Mouse (Mus musculus): ENCODE measurements at regions not wholly inside any gene's neighbourhood (a gene's known extent, or its start where the extent isn't known, plus 50 kb on each side); places are given as distances from the start of the nearest gene placed in this dataset.

GRCm38 (mm10) chr15:13455560-13456219 lies 282.2 kb upstream of the Cdh6 start:
- peak; percentile 51 for ATAC-seq (ENCODE audit: low FRiP score, low read depth)
- H3K4me3 ChIP-seq: no peak overlapping the region
- no peaks in the 10 kb centered on the region for H3K36me3 ChIP-seq
- no peaks in the 10 kb centered on the region for H3K9me3 ChIP-seq
- H3K4me2 ChIP-seq: no peak overlapping the region
- H3K4me1 ChIP-seq (replicated peaks): 0 out of 2 replicates have a peak, but pooled peaks cover 4% of the 10 kb centered on the region
- no peak overlapping the region for H3K9ac ChIP-seq
- H3K27ac ChIP-seq (replicated peaks): no peak overlapping the region
- WGBS: 47% methylated on average over 8 of the region's 8 CpGs
- no peaks in the 10 kb centered on the region for H3K27me3 ChIP-seq

DNA sequence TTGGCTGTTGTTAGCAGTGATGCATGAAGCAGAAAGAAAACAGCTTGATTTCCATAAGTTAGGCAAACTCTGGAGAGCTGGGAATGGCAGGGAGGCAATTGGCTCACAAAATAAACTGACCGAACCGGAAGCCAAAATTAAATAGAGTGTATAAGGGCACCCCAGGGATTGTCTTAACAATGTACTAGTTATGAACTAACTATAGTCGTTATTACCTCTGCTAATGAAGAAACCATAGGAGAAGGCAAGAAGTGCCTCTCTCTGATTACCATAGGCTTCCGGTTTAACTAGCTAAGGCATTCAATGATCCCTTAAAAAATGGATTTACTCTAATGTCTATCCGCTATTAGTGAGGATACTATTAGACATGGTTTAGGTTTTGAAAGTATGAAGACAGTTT lies 276.9 kb upstream of the Cdh6 start:
- Histone ChIP-seq H3K27me3 (no peaks in the 10 kb centered on the region), H3K9me3 (no peaks in the 10 kb centered on the region), H3K9ac (no peak overlapping the region), H3K4me3 (no peak overlapping the region), H3K4me1 (replicated peaks) (0 out of 2 replicates have a peak, but pooled peaks cover under 1% of the 10 kb centered on the region), H3K4me2 (no peak overlapping the region), H3K27ac (replicated peaks) (no peak overlapping the region), H3K36me3 (no peaks in the 10 kb centered on the region)
- WGBS: 67% methylated on average over 5 of the region's 5 CpGs
- no peak for ATAC-seq (ENCODE audit: low FRiP score, low read depth)

DNA sequence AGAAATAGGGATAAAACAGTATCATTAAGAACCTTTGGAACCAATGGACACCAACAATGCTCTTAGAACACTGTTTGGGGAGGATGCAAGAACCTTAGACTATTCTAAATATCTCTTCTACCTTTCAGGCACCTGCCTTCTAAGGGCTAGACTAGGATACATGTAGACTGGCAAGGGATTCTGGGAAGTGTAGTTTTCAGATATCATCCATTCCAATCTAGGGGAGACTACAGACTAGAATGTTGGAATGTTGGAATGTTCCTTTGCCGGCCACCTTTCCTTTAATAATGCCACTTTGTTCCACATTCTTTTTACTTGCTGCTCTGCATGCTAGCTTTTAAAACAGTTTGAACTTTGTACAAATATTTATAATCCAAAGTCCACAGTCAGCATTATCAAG lies 261.1 kb upstream of the Cdh6 start:
- H3K4me1 ChIP-seq (replicated peaks): no peaks in the 10 kb centered on the region
- H3K9ac ChIP-seq: no peak overlapping the region
- H3K4me2 ChIP-seq: no peak overlapping the region
- 84% methylated on average over 1 of the region's 1 CpGs for WGBS
- no peaks in the 10 kb centered on the region for H3K36me3 ChIP-seq
- no peaks in the 10 kb centered on the region for H3K9me3 ChIP-seq
- H3K4me3 ChIP-seq: no peak overlapping the region
- H3K27ac ChIP-seq (replicated peaks): no peak overlapping the region
- no peaks in the 10 kb centered on the region for H3K27me3 ChIP-seq
- no peak for ATAC-seq (ENCODE audit: low FRiP score, low read depth)

DNA sequence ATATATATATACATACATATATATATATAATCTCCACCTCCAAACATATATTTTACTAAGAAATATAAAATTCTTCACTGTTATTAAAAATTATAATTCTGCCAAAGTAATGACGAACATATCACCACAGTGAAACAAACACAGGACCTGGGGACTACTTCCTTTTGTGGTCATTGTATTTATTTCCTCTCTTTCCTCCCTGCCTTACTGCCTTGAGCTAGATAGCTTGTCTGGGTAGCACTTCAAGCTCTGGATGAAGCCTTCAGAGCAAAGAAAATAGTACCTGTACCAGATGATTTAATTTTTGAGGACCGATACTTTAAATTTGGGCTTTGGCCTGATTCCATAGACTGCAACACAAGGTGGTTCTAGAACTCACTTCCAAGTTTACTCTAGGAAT lies 259.5 kb upstream of the Cdh6 start:
- H3K36me3 ChIP-seq: no peaks in the 10 kb centered on the region
- no peaks in the 10 kb centered on the region for H3K9me3 ChIP-seq
- H3K27ac ChIP-seq (replicated peaks): no peak overlapping the region
- H3K4me1 ChIP-seq (replicated peaks): no peaks in the 10 kb centered on the region
- H3K9ac ChIP-seq: no peak overlapping the region
- 91% methylated on average over 2 of the region's 2 CpGs for WGBS
- no peak for ATAC-seq (ENCODE audit: low FRiP score, low read depth)
- no peak overlapping the region for H3K4me3 ChIP-seq
- no peaks in the 10 kb centered on the region for H3K27me3 ChIP-seq
- H3K4me2 ChIP-seq: no peak overlapping the region

- no peaks in the 10 kb centered on the region for H3K9me3 ChIP-seq
- H3K4me3 ChIP-seq: no peak overlapping the region
- H3K36me3 ChIP-seq: no peaks in the 10 kb centered on the region
- H3K4me1 ChIP-seq (replicated peaks): no peaks in the 10 kb centered on the region
- H3K4me2 ChIP-seq: no peak overlapping the region
- no peak for ATAC-seq (ENCODE audit: low FRiP score, low read depth)
- 56% methylated on average over 3 of the region's 3 CpGs for WGBS
- no peak overlapping the region for H3K27ac ChIP-seq (replicated peaks)
- no peaks in the 10 kb centered on the region for H3K27me3 ChIP-seq
- H3K9ac ChIP-seq: no peak overlapping the region
These were observed 246.1 kb upstream of the Cdh6 start for GRCm38 (mm10) chr15:13419616-13420015.

GRCm38 (mm10) chr15:13410065-13410688 lies 236.7 kb upstream of the Cdh6 start:
- Histone ChIP-seq H3K27me3 (no peaks in the 10 kb centered on the region), H3K9me3 (no peaks in the 10 kb centered on the region), H3K4me1 (replicated peaks) (no peaks in the 10 kb centered on the region), H3K9ac (no peak overlapping the region), H3K36me3 (no peaks in the 10 kb centered on the region), H3K4me2 (peak overlapping the region; percentile 5; the same call in 1 of the 2 replicates), H3K27ac (replicated peaks) (no peak overlapping the region), H3K4me3 (no peak overlapping the region)
- 39% methylated on average over 11 of the region's 11 CpGs for WGBS
- ATAC-seq (ENCODE audit: low FRiP score, low read depth): no peak

GRCm38 (mm10) chr15:13393155-13393554 lies 219.7 kb upstream of the Cdh6 start:
- Histone ChIP-seq H3K4me1 (replicated peaks) (no peaks in the 10 kb centered on the region), H3K4me2 (no peak overlapping the region), H3K27ac (replicated peaks) (0 out of 2 replicates have a peak overlapping the region, but pooled peaks have one; percentile 11), H3K36me3 (no peaks in the 10 kb centered on the region), H3K9ac (no peak overlapping the region), H3K9me3 (no peaks in the 10 kb centered on the region), H3K4me3 (no peak overlapping the region), H3K27me3 (no peaks in the 10 kb centered on the region)
- ATAC-seq (ENCODE audit: low FRiP score, low read depth): peak; percentile 82
- WGBS: 7% methylated on average over 6 of the region's 6 CpGs

- no peaks in the 10 kb centered on the region for H3K27me3 ChIP-seq
- 81% methylated on average over 4 of the region's 4 CpGs for WGBS
- H3K27ac ChIP-seq (replicated peaks): no peak overlapping the region
- H3K9ac ChIP-seq: no peak overlapping the region
- H3K4me1 ChIP-seq (replicated peaks): no peaks in the 10 kb centered on the region
- no peak overlapping the region for H3K4me2 ChIP-seq
- H3K9me3 ChIP-seq: no peaks in the 10 kb centered on the region
- H3K36me3 ChIP-seq: no peaks in the 10 kb centered on the region
- no peak for ATAC-seq (ENCODE audit: low FRiP score, low read depth)
- H3K4me3 ChIP-seq: no peak overlapping the region
These were observed 217.9 kb upstream of the Cdh6 start for GRCm38 (mm10) chr15:13391331-13391730.

GRCm38 (mm10) chr15:13384815-13385214 lies 211.3 kb upstream of the Cdh6 start:
- H3K9me3 ChIP-seq: no peaks in the 10 kb centered on the region
- no peaks in the 10 kb centered on the region for H3K27me3 ChIP-seq
- H3K4me3 ChIP-seq: no peak overlapping the region
- 26% methylated on average over 6 of the region's 6 CpGs for WGBS
- H3K4me1 ChIP-seq (replicated peaks): no peaks in the 10 kb centered on the region
- H3K36me3 ChIP-seq: no peaks in the 10 kb centered on the region
- no peak overlapping the region for H3K9ac ChIP-seq
- H3K27ac ChIP-seq (replicated peaks): no peak overlapping the region
- no peak overlapping the region for H3K4me2 ChIP-seq
- no peak for ATAC-seq (ENCODE audit: low FRiP score, low read depth)

GRCm38 (mm10) chr15:13375590-13375989 lies 202.1 kb upstream of the Cdh6 start:
- ATAC-seq (ENCODE audit: low FRiP score, low read depth): no peak
- no peak overlapping the region for H3K4me2 ChIP-seq
- H3K9me3 ChIP-seq: no peaks in the 10 kb centered on the region
- H3K36me3 ChIP-seq: no peaks in the 10 kb centered on the region
- no peaks in the 10 kb centered on the region for H3K27me3 ChIP-seq
- H3K4me1 ChIP-seq (replicated peaks): no peaks in the 10 kb centered on the region
- H3K9ac ChIP-seq: no peak overlapping the region
- no peak overlapping the region for H3K27ac ChIP-seq (replicated peaks)
- WGBS: 92% methylated on average over 3 of the region's 3 CpGs
- no peak overlapping the region for H3K4me3 ChIP-seq

- 67% methylated on average over 5 of the region's 5 CpGs for WGBS
These were observed 195.3 kb upstream of the Cdh6 start for GRCm38 (mm10) chr15:13368799-13369198.

GRCm38 (mm10) chr15:13367291-13367954 lies 193.9 kb upstream of the Cdh6 start:
- Histone ChIP-seq H3K9me3 (no peaks in the 10 kb centered on the region), H3K4me2 (peak overlapping the region; percentile 20), H3K27ac (replicated peaks) (no peak overlapping the region), H3K4me1 (replicated peaks) (no peaks in the 10 kb centered on the region), H3K9ac (no peak overlapping the region), H3K36me3 (no peaks in the 10 kb centered on the region), H3K4me3 (no peak overlapping the region), H3K27me3 (no peaks in the 10 kb centered on the region)
- whole genome bisulfite sequencing: 60% methylated on average over 16 of the region's 16 CpGs
- ATAC-seq (ENCODE audit: low FRiP score, low read depth): no peak

More at GRCm38 (mm10) chr15:13368799-13369198, 195.3 kb upstream of the Cdh6 start:
- Histone ChIP-seq H3K4me1 (replicated peaks) (no peaks in the 10 kb centered on the region), H3K4me3 (no peak overlapping the region), H3K9me3 (no peaks in the 10 kb centered on the region), H3K27ac (replicated peaks) (no peak overlapping the region), H3K36me3 (no peaks in the 10 kb centered on the region), H3K9ac (no peak overlapping the region), H3K4me2 (no peak overlapping the region), H3K27me3 (no peaks in the 10 kb centered on the region)
- no peak for ATAC-seq (ENCODE audit: low FRiP score, low read depth)
